Mouse (Mus musculus) spleen, embryonic (tissue): ENCODE measurements around the gene Slc9a9.

Source experiments
- CTCF ChIA-PET: fragments of 350-600 bp; sonication (Branson Sonifier 250); formaldehyde crosslinking; loops from one replicate; lab custom pipeline; 2022; lab: Charles Lee

Slc9a9 gene

GRCm38 (mm10) chr9:95192901-95193532 lies 523.3 kb downstream of the Slc9a9 start:
- CTCF ChIA-PET: no interaction called here

GRCm38 (mm10) chr9:95193672-95194071 lies 524.0 kb downstream of the Slc9a9 start:
- CTCF ChIA-PET: no interaction called here

DNA sequence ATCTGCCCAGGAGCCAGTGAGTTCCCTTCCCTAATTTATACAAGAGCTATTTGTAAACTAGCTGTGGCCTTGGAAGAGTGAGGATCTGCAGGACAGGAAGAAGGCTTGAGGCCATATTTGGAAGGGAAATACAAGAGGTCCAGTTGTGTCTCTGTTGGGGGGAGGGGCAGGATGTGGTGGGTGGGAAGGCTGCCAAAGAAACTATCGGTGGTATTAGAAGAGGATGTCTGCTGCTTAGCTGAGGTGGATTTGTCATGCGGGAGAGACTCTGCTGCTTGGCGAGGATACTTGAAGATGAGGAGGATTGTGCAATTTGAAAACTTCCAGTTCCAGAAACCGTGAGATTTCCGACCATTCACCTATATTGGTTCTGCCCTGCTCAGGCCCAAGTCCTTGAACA lies 524.4 kb downstream of the Slc9a9 start:
- CTCF ChIA-PET: no interaction called here

DNA sequence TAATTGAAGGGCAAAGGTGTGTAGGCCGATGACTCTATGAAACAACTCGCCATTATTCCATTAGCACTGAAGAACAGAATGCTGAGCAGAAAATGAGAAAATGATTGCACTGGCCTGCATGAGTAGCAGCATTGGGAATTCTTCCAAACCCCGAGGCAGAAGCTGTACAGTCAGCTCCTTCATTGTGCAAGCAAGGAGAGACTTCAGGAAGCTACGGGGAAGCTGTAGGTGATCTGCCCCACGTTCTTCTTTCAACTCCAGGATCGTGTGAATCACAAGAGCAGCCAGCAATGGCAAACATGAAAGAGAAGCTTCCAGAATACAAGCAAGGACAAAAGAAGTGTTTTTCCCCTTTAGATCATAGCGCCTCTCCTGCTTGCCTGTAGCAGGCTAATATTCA lies 538.0 kb downstream of the Slc9a9 start:
- CTCF ChIA-PET: no interaction called here

- CTCF ChIA-PET: no interaction called here
Measured at GRCm38 (mm10) chr9:95208681-95209080, 539.0 kb downstream of the Slc9a9 start.

DNA sequence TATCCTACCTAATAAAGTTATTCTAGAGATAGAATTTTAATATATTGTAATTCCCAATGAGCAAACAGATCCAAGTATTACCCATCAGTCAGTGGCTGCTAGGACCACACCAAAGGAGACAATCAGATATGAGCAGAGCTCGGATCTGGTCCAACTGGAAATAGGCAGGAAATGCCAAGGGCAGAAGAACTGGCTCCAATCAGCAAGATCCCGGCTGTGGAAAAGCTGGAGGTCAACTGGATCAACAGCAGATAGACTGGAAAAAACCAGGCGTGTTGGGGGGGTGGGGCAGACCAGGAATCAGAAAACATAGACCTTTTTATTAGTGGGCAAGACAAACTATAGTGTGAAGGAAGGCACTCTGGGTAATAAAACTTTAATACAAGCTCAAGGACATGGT lies 550.3 kb downstream of the Slc9a9 start:
- CTCF ChIA-PET: no interaction called here

- CTCF ChIA-PET: no interaction called here
Measured at GRCm38 (mm10) chr9:95221310-95221709, 551.6 kb downstream of the Slc9a9 start.

- CTCF ChIA-PET: no interaction called here
Measured at GRCm38 (mm10) chr9:95226986-95227385, 557.3 kb downstream of the Slc9a9 start.

- CTCF ChIA-PET: no interaction called here
Measured at GRCm38 (mm10) chr9:95228123-95228522, 558.4 kb downstream of the Slc9a9 start.

GRCm38 (mm10) chr9:95229147-95229546 lies 559.4 kb downstream of the Slc9a9 start:
- CTCF ChIA-PET: no interaction called here

DNA sequence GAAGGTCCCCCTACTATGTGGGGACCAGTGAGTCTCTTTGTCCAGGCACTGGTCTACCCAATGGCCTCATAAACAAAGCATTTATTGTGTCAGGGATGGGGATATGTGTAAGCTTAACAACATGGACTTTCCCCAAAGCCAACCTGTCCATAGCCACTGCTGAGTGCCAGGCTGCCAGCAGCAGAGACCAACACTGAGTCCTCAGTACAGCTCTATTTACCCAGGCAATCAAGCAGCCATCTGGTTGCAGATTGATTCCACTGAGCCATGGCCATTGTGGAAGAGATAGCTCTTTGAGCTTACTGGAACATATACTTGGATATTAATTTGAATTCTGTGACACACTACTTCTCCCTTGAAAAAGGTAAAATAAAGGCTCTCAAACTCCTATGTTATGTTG lies 570.2 kb downstream of the Slc9a9 start:
- CTCF ChIA-PET: no interaction called here

DNA sequence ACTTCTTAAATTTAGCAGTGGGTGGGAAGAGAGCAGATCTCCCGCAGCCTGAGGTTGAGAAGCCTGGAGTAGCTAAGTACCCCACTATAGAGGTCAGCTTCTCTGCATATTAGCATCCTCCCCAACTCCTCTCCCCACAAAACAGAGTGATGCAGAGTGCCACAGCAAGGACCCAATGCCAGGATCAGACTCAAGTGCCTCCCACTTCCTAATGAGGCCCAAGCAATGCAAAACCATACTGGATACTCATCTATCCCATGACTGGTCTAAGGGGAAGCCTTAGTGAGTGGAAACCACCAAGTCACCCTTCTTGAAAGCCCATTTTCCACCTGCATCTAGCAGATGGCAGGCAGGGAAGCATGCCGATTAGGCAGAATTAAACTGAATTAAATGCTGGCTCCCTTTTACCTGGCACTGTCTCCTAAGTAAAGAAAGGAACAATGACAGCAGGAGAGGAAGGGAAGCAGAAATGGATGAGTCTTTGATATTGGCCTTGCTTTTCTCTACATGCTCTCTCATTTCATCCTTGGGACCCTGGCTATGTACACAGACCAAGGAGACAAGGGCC lies 573.0 kb downstream of the Slc9a9 start:
- CTCF ChIA-PET: no interaction called here

DNA sequence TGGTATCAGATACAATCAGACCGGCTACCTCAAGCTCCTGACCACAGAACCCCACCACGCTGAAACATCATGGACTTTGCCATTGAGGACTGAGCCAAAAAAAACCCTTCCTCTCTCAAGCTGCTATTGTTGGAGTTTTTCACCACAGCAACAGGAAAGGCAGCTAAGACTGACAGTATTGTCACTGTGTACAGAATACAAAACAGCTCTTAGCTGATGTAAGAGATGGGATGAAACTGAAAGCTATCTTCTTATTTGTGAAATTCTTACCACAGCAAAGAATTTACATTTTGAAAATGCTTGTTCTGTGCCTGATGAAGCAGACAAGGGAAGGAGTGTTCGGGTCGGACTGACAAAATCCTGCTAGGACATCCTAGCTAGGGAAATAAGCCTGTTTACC lies 584.5 kb downstream of the Slc9a9 start:
- CTCF ChIA-PET: no interaction called here

GRCm38 (mm10) chr9:95255844-95256243 lies 586.1 kb downstream of the Slc9a9 start:
- CTCF ChIA-PET: no interaction called here

GRCm38 (mm10) chr9:95256680-95257316 lies 587.1 kb downstream of the Slc9a9 start:
- CTCF ChIA-PET: no interaction called here

- CTCF ChIA-PET: no interaction called here
Measured at GRCm38 (mm10) chr9:95262851-95263250, 593.1 kb downstream of the Slc9a9 start.

DNA sequence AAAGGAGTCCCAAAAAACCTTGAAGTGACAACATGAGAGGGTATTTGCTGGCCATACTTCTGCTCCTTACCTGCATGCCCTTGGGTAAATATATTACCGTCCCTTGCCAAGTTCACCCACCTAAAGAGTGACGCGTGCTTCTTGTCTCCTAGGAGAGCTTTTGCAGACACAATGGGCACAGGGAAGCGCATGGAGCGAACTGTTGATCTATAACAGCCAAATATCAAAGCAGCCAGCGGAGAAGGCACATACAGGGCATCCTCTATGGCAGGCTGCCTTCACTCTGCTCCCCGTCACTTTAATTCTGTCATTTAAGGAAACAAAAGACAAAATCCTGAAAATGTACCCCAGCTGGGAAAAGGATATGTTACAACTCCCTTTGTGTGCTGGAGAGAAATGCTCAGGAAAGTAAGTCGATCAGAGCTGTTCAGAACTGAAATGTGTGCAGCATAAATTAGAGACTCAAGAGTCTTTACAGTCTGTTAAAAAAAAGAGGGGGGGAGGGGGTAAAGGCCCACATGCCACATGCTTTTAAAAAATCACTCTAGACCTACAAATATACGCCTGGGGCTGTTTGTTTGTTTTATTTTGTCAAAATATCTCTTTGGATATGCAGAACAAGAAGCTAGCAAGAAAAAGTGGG lies 594.3 kb downstream of the Slc9a9 start:
- CTCF ChIA-PET: no interaction called here

DNA sequence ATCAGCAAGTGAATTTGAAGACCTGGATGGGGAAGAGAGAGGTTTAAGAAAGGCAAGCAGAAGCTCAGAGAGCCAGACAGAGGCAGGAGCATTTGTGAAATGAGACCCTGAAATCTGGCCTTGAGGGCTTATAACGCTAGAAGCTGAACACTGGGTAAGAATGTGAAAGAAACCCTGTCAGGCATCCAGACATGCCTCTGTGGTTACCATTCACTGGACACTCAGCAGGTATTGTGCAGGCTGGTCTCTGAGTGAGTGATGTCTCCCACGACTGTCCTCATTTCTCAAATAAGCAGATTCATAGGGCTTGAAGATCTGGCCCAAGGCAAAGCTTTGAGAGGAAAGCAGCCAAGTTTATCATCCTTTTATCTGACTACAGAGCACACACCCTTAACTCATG lies 596.5 kb downstream of the Slc9a9 start:
- CTCF ChIA-PET: no interaction called here

- CTCF ChIA-PET: interaction anchor here (0.7 kb wide), 1 partner anchor 10 kb away, joined by 8 read pairs; no protein-coding TSS in a partner anchor
Measured at GRCm38 (mm10) chr9:95266924-95267323, 597.2 kb downstream of the Slc9a9 start.

GRCm38 (mm10) chr9:95279590-95280344 lies 610.1 kb downstream of the Slc9a9 start:
- CTCF ChIA-PET: no interaction called here
